Mouse (Mus musculus) liver, embryonic 13.5 days (tissue): ENCODE results near the gene Apoe. TPM values are rescaled to one million over a fixed set of nuclear protein-coding genes. Genes with fewer than 3 reads are reported as not detected.

ENCODE experiments used
- ATAC-seq: fragments of 200-750 bp; cut with Nextera tagmentation; 2 replicates; pipeline ENCODE4 v1.8.0; 2017; ENCODE audit warnings: low read depth, mild to moderate bottlenecking, moderate number of reproducible peaks, moderate library complexity
- DNase-seq: peaks from one replicate; pipeline ENCODE4 v3.0.0; 2022
- H3K27ac ChIP-seq: fragments of 300-500 bp; sonication (generic); 2 replicates; pipeline ENCODE4 v1.5.1; 2015; ENCODE audit warnings: moderate library complexity, mild to moderate bottlenecking, inconsistent platforms
- H3K27me3 ChIP-seq: fragments of 300-500 bp; sonication (generic); 2 replicates; pipeline ENCODE4 v1.6.1; 2015; ENCODE audit warnings: mild to moderate bottlenecking, inconsistent platforms
- H3K36me3 ChIP-seq: fragments of 300-500 bp; sonication (generic); 2 replicates; pipeline ENCODE4 v1.6.1; 2015; ENCODE audit warnings: mild to moderate bottlenecking, inconsistent platforms
- H3K4me1 ChIP-seq: fragments of 300-500 bp; sonication (generic); replicated peaks from 2 replicates; pipeline ENCODE4 v1.6.1; 2015; ENCODE audit warnings: inconsistent platforms
- H3K4me2 ChIP-seq: fragments of 300-500 bp; sonication (generic); 2 replicates; pipeline ENCODE4 v1.6.1; 2015; ENCODE audit warnings: inconsistent platforms, mild to moderate bottlenecking, moderate library complexity
- H3K4me3 ChIP-seq: fragments of 300-500 bp; sonication (generic); replicated peaks from 2 replicates; pipeline ENCODE4 v1.5.1; 2015; ENCODE audit warnings: mild to moderate bottlenecking, inconsistent platforms
- H3K9ac ChIP-seq: fragments of 300-500 bp; sonication (generic); 2 replicates; pipeline ENCODE4 v1.6.1; 2015; ENCODE audit warnings: mild to moderate bottlenecking, inconsistent platforms
- H3K9me3 ChIP-seq: fragments of 300-500 bp; sonication (generic); replicated peaks from 2 replicates; pipeline ENCODE4 v1.6.1; 2016; ENCODE audit warnings: inconsistent platforms
- WGBS: fragments of 180-500 bp; shearing (Covaris S2); methylation state at CpG from one replicate; pipeline ENCODE4 v1.1.7; 2015; ENCODE audit not compliant: insufficient replicate concordance; 5-methylcytosine and 5-hydroxymethylcytosine counted together
- polyA plus RNA-seq: library from polyadenylated mRNA; unstranded; fragments of >200 nt; fragmentation: Nextera tagmentation; extraction: Ambion mirVana; gene quantifications from 2 replicates; pipeline ENCODE4 v1.2.1, GENCODE M21; 2015

Gene Apoe
- polyA plus RNA-seq, 1 experiment from 2014 or later, result 1,390 TPM

GRCm38 (mm10) chr7:19738771-19739170 lies 39.8 kb upstream of the Apoe start:
- Histone ChIP-seq H3K4me1 (peaks cover 74% of the 10 kb centered on the region), H3K4me2 (no peak overlapping the region), H3K9ac (no peak overlapping the region), H3K27me3 (no peaks in the 10 kb centered on the region), H3K36me3 (peaks cover 18% of the 10 kb centered on the region; the same call in 1 of the 2 replicates), H3K27ac (no peak overlapping the region), H3K4me3 (no peak overlapping the region), H3K9me3 (no peaks in the 10 kb centered on the region)
- DNase-seq, result no peak
- no peak for ATAC-seq
- 74% methylated on average over 3 of the region's 3 CpGs for WGBS

- Histone ChIP-seq H3K27me3 (no peaks in the 10 kb centered on the region), H3K9ac (peak overlapping the region; percentile 55), H3K4me1 (peaks cover 56% of the 10 kb centered on the region), H3K4me2 (peak overlapping the region; percentile 59), H3K27ac (peak overlapping the region; percentile 89), H3K9me3 (no peaks in the 10 kb centered on the region), H3K36me3 (peaks cover 18% of the 10 kb centered on the region; the same call in 1 of the 2 replicates), H3K4me3 (peak overlapping the region; percentile 28)
- ATAC-seq (peak; percentile 93), DNase-seq (peak; percentile 50)
- 16% methylated on average over 16 of the region's 16 CpGs for WGBS
These were observed 37.5 kb upstream of the Apoe start for GRCm38 (mm10) chr7:19736389-19737057.

- ATAC-seq, result no peak
- peaks cover 34% of the 10 kb centered on the region for H3K36me3 ChIP-seq
- no peak overlapping the region for H3K9ac ChIP-seq
- H3K27ac ChIP-seq, result no peak overlapping the region; the same call in 1 of the 2 replicates
- 73% methylated on average over 10 of the region's 10 CpGs for WGBS
- H3K4me2 ChIP-seq, result no peak overlapping the region
- no peak overlapping the region for H3K4me3 ChIP-seq
- H3K27me3 ChIP-seq, result no peaks in the 10 kb centered on the region
- H3K9me3 ChIP-seq, result no peaks in the 10 kb centered on the region
- DNase-seq, result no peak
- peaks cover 43% of the 10 kb centered on the region for H3K4me1 ChIP-seq
These were observed 35.2 kb upstream of the Apoe start for GRCm38 (mm10) chr7:19734178-19734666.

- ATAC-seq, result no peak
- Histone ChIP-seq H3K27ac (no peak overlapping the region), H3K36me3 (peaks cover 25% of the 10 kb centered on the region), H3K4me1 (peaks cover 12% of the 10 kb centered on the region), H3K27me3 (no peaks in the 10 kb centered on the region), H3K4me2 (no peak overlapping the region), H3K4me3 (no peak overlapping the region), H3K9ac (no peak overlapping the region), H3K9me3 (no peaks in the 10 kb centered on the region)
- 79% methylated on average over 4 of the region's 4 CpGs for WGBS
- DNase-seq, result no peak
These were observed 27.6 kb upstream of the Apoe start for GRCm38 (mm10) chr7:19726541-19726940.

- no peaks in the 10 kb centered on the region for H3K27me3 ChIP-seq
- no peak for DNase-seq
- H3K9me3 ChIP-seq, result 0 out of 2 replicates have a peak, but pooled peaks cover 4% of the 10 kb centered on the region
- no peak overlapping the region for H3K4me3 ChIP-seq
- no peak overlapping the region for H3K9ac ChIP-seq
- no peak overlapping the region for H3K27ac ChIP-seq
- no peak overlapping the region for H3K4me2 ChIP-seq
- ATAC-seq, result no peak
- 79% methylated on average over 12 of the region's 12 CpGs for WGBS
- peaks cover 13% of the 10 kb centered on the region for H3K4me1 ChIP-seq
- peaks cover 9% of the 10 kb centered on the region for H3K36me3 ChIP-seq
These were observed 25.2 kb upstream of the Apoe start for GRCm38 (mm10) chr7:19724167-19724566.

GRCm38 (mm10) chr7:19722754-19723195 lies 23.8 kb upstream of the Apoe start:
- WGBS, result 44% methylated on average over 6 of the region's 6 CpGs
- peak; percentile 47 for ATAC-seq
- H3K4me2 ChIP-seq, result no peak overlapping the region
- no peak overlapping the region for H3K4me3 ChIP-seq
- H3K36me3 ChIP-seq, result peaks cover 4% of the 10 kb centered on the region; the same call in 1 of the 2 replicates
- H3K27me3 ChIP-seq, result no peaks in the 10 kb centered on the region
- 0 out of 2 replicates have a peak, but pooled peaks cover 4% of the 10 kb centered on the region for H3K9me3 ChIP-seq
- peak overlapping the region; percentile 34; the same call in 1 of the 2 replicates for H3K27ac ChIP-seq
- H3K9ac ChIP-seq, result no peak overlapping the region
- no peak for DNase-seq
- H3K4me1 ChIP-seq, result peaks cover 17% of the 10 kb centered on the region

GRCm38 (mm10) chr7:19719200-19719599 lies 20.2 kb upstream of the Apoe start:
- 61% methylated on average over 4 of the region's 4 CpGs for WGBS

GRCm38 (mm10) chr7:19718297-19718952 lies 19.4 kb upstream of the Apoe start:
- no peak for ATAC-seq
- Histone ChIP-seq H3K36me3 (peaks cover 12% of the 10 kb centered on the region), H3K27ac (no peak overlapping the region), H3K4me2 (no peak overlapping the region), H3K27me3 (no peaks in the 10 kb centered on the region), H3K9ac (no peak overlapping the region), H3K9me3 (0 out of 2 replicates have a peak, but pooled peaks cover 4% of the 10 kb centered on the region), H3K4me1 (peaks cover 44% of the 10 kb centered on the region), H3K4me3 (no peak overlapping the region)
- 70% methylated on average over 5 of the region's 5 CpGs for WGBS
- no peak for DNase-seq

More at GRCm38 (mm10) chr7:19719200-19719599, 20.2 kb upstream of the Apoe start:
- Histone ChIP-seq H3K27ac (no peak overlapping the region), H3K4me3 (no peak overlapping the region), H3K27me3 (no peaks in the 10 kb centered on the region), H3K4me1 (peaks cover 37% of the 10 kb centered on the region), H3K36me3 (peaks cover 4% of the 10 kb centered on the region; the same call in 1 of the 2 replicates), H3K9ac (no peak overlapping the region), H3K4me2 (no peak overlapping the region), H3K9me3 (0 out of 2 replicates have a peak, but pooled peaks cover 4% of the 10 kb centered on the region)
- ATAC-seq (no peak), DNase-seq (no peak)

- no peak for DNase-seq
- H3K4me1 ChIP-seq, result peaks cover 41% of the 10 kb centered on the region
- peaks cover 22% of the 10 kb centered on the region for H3K36me3 ChIP-seq
- ATAC-seq, result no peak
- no peak overlapping the region for H3K27ac ChIP-seq
- no peak overlapping the region for H3K4me2 ChIP-seq
- H3K4me3 ChIP-seq, result no peak overlapping the region
- H3K9ac ChIP-seq, result no peak overlapping the region
- H3K9me3 ChIP-seq, result 0 out of 2 replicates have a peak, but pooled peaks cover 4% of the 10 kb centered on the region
- 67% methylated on average over 4 of the region's 4 CpGs for WGBS
- H3K27me3 ChIP-seq, result no peaks in the 10 kb centered on the region
These were observed 18.4 kb upstream of the Apoe start for GRCm38 (mm10) chr7:19717346-19717745.

- H3K27ac ChIP-seq, result peak overlapping the region; percentile 81
- DNase-seq (no peak), ATAC-seq (no peak)
- peaks cover 28% of the 10 kb centered on the region for H3K36me3 ChIP-seq
- peak overlapping the region; percentile 62 for H3K4me3 ChIP-seq
- peak overlapping the region; percentile 84 for H3K4me2 ChIP-seq
- peak overlapping the region; percentile 72 for H3K9ac ChIP-seq
- 82% methylated on average over 2 of the region's 2 CpGs for WGBS
- 0 out of 2 replicates have a peak, but pooled peaks cover 4% of the 10 kb centered on the region for H3K9me3 ChIP-seq
- peaks cover 43% of the 10 kb centered on the region for H3K4me1 ChIP-seq
- no peaks in the 10 kb centered on the region for H3K27me3 ChIP-seq
These were observed 17.8 kb upstream of the Apoe start for GRCm38 (mm10) chr7:19716822-19717221.

- ATAC-seq, result no peak
- H3K27ac ChIP-seq, result peak overlapping the region; percentile 81
- DNase-seq, result no peak
- 5% methylated on average over 18 of the region's 18 CpGs for WGBS
- peaks cover 32% of the 10 kb centered on the region for H3K36me3 ChIP-seq
- no peaks in the 10 kb centered on the region for H3K27me3 ChIP-seq
- H3K9me3 ChIP-seq, result 0 out of 2 replicates have a peak, but pooled peaks cover 2% of the 10 kb centered on the region
- peak overlapping the region; percentile 72 for H3K9ac ChIP-seq
- H3K4me1 ChIP-seq, result peaks cover 43% of the 10 kb centered on the region
- H3K4me2 ChIP-seq, result peak overlapping the region; percentile 84
- peak overlapping the region; percentile 62 for H3K4me3 ChIP-seq
These were observed 17.2 kb upstream of the Apoe start for GRCm38 (mm10) chr7:19716055-19716682.
